Mouse (Mus musculus) brain, embryonic 14.5 days (tissue): ENCODE measurements around the gene Tbl1xr1. TPM values are rescaled to one million over a fixed set of nuclear protein-coding genes. Genes with fewer than 3 reads are reported as not detected.
A peak's percentile ranks its signal among the peaks of the same experiment; 100 is the strongest.

Experiments used
- DNase-seq: peaks from one replicate; pipeline ENCODE4 v3.0.0-alpha.2; 2011; ENCODE audit warnings: low read depth
- CTCF ChIP-seq: fragments of 200-500 bp; IDR thresholded peaks from 2 replicates; pipeline ENCODE4 v1.5.1; 2012; ENCODE audit warnings: inconsistent platforms, mild to moderate bottlenecking, moderate library complexity, borderline replicate concordance; ENCODE audit not compliant: insufficient read depth, insufficient read length; ENCODE audit errors: extremely low read depth
- POLR2A ChIP-seq: fragments of 200-500 bp; IDR thresholded peaks from 2 replicates; pipeline ENCODE4 v1.6.1; 2012; ENCODE audit warnings: mild to moderate bottlenecking, inconsistent platforms, borderline replicate concordance; ENCODE audit not compliant: poor library complexity, insufficient read depth, insufficient read length, severe bottlenecking; ENCODE audit errors: extremely low read depth
- polyA plus RNA-seq: library from polyadenylated mRNA; depleted of rRNA; stranded (reverse); fragments of >200 nt; gene quantifications from 2 replicates; pipeline ENCODE4 v1.2.3, GENCODE M21; 2012

The Tbl1xr1 gene
- polyA plus RNA-seq, 1 experiment, result 36.1 TPM

DNA sequence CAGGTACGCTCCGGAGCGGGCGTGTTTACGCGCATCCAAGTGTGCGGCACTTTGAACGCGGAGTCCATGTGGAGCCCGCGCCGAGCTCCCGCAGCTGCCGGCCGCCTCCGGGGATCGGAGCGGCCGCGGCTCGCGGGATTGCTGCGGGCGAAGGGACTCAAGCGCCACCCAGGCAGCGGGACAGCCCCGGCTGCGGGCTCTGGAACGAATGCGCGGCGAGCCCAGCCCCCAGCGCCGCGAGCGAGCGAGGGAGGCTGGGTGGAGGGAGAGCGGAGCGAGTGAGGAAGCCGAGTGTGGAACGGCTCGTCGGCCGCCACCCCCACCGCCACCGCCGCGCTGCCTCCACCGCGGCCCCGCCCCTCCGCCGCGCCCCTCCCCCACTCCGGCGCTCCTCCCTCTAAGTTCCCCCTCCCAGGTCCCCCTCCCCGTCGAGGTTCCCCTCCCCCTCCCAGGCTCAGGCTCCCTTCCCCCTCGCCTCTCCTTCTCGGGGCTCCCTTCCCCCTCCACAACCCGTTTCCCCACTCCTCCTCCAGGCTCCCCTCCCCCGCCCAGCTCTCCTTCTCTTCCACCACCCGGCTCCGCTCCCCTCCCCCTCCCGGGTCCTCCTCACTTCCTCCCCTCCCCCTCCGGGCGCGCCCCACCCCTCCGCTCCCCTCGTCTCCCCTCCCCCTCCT, 428 bp upstream of the Tbl1xr1 start:
- DNase-seq, result peak; percentile 98
- TF ChIP-seq CTCF (no peak), POLR2A (peak; percentile 61; the same call in 1 of the 2 replicates)

DNA sequence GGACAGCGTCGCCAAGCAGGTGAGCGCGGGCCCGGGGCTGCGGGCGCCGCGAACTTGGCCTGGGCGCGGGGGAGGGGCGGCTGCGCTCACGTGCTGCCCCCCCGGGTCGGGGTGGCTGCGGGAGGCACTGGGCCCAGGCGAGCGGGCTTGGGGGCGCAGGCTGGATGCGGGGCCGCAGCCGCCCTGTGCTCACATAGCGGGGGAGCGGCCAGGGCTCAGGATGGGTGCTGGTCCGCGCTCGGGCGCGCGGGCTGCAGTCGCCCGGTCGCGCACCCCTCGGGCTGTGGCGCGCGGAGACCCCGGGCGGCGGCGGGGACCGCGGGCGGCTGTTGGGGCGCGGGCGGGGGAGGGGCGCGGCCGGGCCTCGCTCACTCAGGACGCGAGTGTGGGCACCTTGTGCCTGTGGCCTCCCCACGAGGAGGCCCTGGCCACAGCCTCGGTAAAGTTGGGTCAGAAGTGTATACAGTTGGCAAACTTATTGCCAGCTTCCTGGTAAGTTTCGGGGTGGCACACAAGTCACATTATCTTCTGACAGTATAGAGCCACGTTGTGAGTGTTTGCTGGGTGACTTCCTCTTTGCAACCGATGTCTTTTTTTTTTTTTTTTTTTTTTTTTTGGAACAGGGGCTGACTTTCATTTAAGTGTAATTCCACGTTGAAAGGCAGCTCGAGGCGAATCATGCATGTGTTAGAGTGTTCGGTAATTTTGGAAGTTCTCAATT, 644 bp downstream of the Tbl1xr1 start:
- peak; percentile 67 for DNase-seq
- TF ChIP-seq CTCF (no peak), POLR2A (no peak)

DNA sequence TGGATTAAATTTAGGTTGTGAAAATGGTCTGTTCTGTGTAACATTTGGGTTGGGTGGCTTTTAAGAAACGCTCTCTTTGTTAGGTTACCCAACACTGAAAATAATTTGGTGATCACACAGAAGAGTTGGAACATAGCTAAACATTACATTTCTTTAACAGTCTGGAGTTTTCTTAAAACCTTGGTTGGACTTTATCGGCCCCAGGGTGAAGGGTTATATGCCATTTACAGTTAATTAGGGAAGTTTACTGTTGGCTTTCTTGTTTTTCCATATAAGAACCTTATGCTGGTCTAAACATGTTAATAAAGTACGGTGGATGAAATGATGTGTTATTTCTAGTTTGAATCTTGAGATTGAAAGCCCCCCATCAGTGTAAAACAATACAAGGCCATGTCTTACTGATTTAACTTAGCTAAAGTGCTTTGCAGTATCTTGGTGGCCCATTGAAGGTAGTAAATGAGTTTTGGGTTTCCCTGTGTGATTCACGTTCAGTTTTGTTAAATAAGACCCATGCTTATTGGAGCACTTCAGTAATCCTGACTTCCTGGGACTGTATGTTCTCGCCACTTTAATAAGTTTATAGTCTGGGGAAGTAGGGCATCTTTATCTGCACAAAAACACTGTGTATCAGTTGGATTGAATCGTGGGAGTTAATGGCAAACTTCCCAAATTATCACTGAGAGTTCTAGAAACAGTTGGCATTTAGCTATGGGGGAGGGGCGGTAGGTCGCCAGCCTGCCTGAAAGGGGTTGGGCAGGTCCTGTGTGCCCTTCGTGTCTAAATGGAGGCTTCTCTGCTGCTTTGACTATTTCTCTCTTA, 1.4 kb downstream of the Tbl1xr1 start:
- TF ChIP-seq CTCF, result no peak
- no peak for TF ChIP-seq POLR2A
- DNase-seq, result peak; percentile 61

DNA sequence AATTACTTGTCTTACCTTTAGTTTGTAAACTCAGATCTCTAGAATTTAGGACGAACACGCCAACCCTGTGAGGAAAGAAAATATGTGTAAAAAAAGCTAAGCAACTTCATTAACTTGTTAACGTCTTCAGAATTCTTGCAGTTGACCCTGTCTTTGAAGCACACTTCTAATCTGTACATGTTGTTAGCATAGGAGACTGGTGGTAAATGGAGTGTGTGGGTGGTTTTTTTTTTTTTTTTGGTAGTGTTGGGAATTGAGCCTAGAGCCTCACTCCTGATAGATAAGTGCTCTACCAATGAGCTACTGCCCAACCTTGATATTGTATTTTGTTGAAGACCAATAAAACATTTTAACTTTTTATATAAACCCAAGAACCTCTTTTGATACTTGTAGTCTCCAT, 2.1 kb downstream of the Tbl1xr1 start:
- no peak for DNase-seq
- TF ChIP-seq CTCF (no peak), POLR2A (no peak)

DNA sequence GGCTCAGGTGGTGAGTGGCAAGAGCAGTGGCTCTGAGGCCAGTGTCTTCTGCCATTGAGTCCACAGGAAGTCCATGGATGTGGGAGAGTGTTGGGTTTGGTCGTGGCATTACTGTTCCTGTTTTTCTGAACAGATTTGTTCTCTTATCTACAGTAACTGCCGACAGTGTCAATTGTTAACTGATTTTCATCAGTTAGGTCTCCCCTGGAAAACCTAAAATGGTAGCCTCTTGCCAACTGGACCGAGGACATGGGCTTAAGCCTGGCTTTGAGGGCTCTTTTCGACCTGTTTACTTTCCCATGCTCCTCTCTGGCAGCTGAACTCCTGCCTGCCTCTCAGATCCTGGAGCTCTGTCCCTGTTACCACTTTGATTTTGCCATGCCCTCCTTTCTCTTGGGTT, 5.4 kb downstream of the Tbl1xr1 start:
- TF ChIP-seq POLR2A (no peak), CTCF (no peak)
- DNase-seq, result no peak

DNA sequence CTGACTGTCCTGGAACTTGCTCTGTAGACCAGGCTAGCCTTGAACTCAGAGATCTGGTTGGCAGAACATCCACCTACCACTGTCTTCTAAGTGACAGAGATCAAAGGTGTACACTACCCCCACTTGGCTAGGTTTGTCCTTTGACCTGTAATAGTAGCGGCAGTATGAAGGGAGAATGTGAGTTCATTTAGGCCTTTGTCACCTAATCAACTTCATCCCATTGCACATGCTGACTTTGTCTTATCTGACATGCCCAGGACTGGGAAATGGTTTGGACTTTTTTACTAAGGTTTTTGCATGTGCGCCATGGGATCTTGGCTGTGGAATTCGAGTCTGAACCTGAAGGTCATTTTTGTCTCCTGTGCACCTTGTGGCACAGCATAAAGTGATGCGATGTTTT, 6.4 kb downstream of the Tbl1xr1 start:
- no peak for DNase-seq
- no peak for TF ChIP-seq POLR2A
- TF ChIP-seq CTCF, result no peak

DNA sequence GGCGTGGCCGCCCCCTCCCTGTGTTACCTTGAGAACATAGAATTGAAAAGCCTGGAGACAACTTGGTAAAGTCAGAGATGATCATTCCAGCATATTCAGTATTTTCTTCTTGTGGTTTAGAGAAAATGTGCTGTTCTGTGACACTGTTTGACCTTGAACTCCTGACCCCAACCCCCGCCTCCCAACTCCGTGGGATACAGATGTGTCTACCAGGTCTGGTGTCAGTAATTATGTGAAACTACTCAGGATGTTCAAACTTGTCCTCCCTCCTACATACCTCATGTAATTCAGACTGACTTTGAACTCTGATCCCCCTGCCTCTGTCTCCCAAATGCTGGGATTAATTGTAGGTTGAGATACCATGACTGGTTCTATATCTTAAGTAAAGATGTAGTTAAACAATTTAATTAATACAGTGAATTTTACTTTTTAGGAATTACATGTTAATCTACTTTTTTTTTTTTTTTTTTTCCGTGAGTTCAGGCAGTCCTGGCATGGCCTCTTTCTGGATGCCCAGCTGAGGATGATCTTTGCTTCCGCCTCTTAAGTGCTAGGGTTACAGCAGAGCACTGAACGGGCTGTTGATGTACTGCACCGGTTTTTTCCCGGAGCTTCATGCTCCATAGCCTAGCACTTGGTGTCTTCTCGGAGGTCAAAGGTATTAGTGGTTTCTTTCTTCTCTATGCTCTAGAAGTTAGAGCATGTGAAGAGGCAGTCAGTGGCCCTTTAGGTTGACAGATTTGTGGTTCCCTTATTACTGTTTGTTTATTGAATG, 8.0 kb downstream of the Tbl1xr1 start:
- no peak for DNase-seq
- TF ChIP-seq CTCF (no peak), POLR2A (no peak)

DNA sequence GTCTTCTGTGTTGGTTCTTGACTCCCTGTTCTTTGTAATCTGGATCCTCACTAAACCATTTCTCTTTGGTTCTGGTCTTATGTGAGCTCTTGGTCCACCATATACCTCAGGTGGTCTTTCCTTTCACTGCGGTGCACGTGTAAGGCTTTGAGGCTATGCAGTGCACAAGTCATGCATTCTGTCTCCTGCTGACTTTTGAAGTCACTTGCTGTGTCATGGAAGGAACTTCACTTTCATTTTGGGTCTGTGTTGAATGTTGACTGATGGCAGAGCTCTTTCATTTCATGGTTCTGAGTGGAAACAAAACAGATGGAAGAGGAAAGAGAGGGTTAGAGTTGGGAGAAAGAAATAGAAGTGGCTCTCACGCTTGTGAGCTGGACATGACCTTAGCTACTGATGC, 13.4 kb downstream of the Tbl1xr1 start:
- no peak for TF ChIP-seq POLR2A
- TF ChIP-seq CTCF, result no peak

DNA sequence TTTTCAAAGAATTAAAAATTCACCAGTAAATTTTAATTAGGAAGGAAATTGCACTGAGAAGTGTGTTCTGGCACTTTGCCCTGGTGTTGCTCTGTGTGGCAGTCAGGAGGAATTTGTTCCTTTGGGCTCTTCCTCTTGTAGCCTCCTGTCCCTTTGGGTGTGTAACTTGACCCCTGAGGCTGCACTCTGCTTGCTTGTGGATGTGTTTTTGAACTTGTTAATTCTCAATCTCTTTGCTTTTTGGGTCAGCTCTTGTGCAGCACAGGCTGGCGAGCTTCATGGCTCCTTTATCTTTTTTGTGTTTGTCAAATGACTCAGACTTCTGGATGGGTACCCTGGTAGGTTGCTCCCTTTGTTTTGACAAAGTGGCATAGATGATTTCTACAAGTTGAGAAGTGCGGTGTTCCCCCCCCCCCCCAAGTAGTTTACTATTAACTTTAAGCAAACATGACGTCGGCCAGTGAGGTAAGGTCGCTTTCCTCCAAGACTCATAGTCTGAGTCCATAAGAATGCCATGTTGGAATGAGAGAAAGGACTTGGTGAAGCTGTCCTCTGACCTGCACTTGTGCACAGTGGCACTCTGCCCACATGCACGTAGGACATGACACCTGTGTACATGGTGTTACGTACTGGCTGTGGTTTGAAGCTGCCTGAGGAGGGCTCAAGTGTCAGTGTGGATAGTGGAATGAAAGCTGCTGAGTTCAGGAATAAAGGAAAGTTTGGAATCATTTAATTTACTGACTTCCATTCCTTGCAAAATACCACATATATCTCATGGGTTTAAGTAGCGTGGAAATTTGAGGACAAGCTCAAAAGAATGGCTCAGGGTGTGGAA, 14.2 kb downstream of the Tbl1xr1 start:
- no peak for TF ChIP-seq CTCF
- TF ChIP-seq POLR2A, result no peak
- peak; percentile 34 for DNase-seq

More for the DNA sequence above, 13.4 kb downstream of the Tbl1xr1 start:
- no peak for DNase-seq

DNA sequence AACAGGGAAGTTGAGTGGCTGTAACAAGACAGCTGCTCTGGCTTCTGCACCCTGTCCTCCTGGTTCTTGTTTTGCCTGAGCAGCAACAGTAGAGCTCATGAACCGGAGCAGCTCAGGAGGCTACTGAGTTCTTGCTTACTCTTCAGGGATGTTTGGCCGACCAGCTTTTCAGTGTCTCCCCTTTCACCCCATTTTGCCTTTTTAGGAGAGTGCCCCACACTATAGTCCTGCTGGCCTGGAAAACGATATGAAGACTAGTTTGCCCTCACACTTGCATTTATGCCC, 14.8 kb downstream of the Tbl1xr1 start:
- no peak for DNase-seq

More for the DNA sequence above, 14.8 kb downstream of the Tbl1xr1 start:
- no peak for TF ChIP-seq CTCF
- no peak for TF ChIP-seq POLR2A
